Mouse (Mus musculus): ENCODE measurements around the gene 4931406C07Rik.

DNA sequence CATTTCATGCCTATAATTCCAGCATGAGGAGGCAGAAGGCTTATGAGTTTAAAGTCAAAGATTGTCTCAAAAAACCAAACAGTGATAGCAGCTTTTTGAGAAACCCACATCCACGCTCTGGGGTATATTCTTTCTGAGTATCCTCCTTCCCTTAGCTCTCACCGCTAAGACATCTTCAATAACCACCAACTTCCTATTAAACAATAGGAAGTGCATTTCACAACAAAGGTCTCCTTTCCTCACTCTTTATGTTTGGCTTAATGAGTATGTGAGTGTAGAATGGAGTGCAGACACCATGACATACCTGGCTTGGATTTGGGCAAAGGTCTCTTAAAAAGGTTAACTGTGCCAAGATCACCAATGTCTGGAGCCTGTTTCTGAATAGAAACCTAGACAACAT lies 32.3 kb downstream of the 4931406C07Rik start:
- TF ChIP-seq POLR2A (IDR thresholded peaks at IDR 0.05; ENCODE audit: low read depth, low read length): no peak
- no peak for TF ChIP-seq CTCF (IDR thresholded peaks at IDR 0.05; ENCODE audit: extremely low read depth, insufficient read length, insufficient replicate concordance, low read depth, low read length)
